Mouse (Mus musculus) kidney, postnatal 0 days (tissue): ENCODE data around the gene Hnrnpa3. TPM values are rescaled to one million over a fixed set of nuclear protein-coding genes. Genes with fewer than 3 reads are reported as not detected.

Source experiments
- ATAC-seq: fragments of 200-750 bp; cut with Nextera tagmentation; replicated peaks from 2 replicates; pipeline ENCODE4 v1.8.0; 2017; ENCODE audit warnings: low read depth, moderate number of reproducible peaks, moderate TSS enrichment, moderate library complexity; ENCODE audit not compliant: low FRiP score
- DNase-seq: peaks from one replicate; pipeline ENCODE4 v3.0.0-alpha.2; 2016; ENCODE audit warnings: low spot score
- H3K27ac ChIP-seq: fragments of 300-500 bp; sonication (generic); 2 replicates; pipeline ENCODE4 v1.5.1; 2014; ENCODE audit warnings: mild to moderate bottlenecking
- H3K27me3 ChIP-seq: fragments of 300-500 bp; sonication (generic); 2 replicates; pipeline ENCODE4 v1.6.1; 2014; ENCODE audit warnings: low read length, mixed read lengths; ENCODE audit not compliant: insufficient read depth
- H3K36me3 ChIP-seq: fragments of 300-500 bp; sonication (generic); 2 replicates; pipeline ENCODE4 v1.6.1; 2014; ENCODE audit warnings: low read length, mixed read lengths; ENCODE audit not compliant: insufficient read depth
- H3K4me1 ChIP-seq: fragments of 300-500 bp; sonication (generic); replicated peaks from 2 replicates; pipeline ENCODE4 v1.6.1; 2014; ENCODE audit warnings: antibody characterized with exemption, low read length, mixed read lengths; ENCODE audit not compliant: insufficient read depth
- H3K4me2 ChIP-seq: fragments of 300-500 bp; sonication (generic); 2 replicates; pipeline ENCODE4 v1.6.1; 2014; ENCODE audit warnings: mild to moderate bottlenecking, low read length, moderate library complexity, mixed read lengths
- H3K4me3 ChIP-seq: fragments of 300-500 bp; sonication (generic); replicated peaks from 2 replicates; pipeline ENCODE4 v1.5.1; 2014; ENCODE audit warnings: low read depth, low read length
- H3K9ac ChIP-seq: fragments of 300-500 bp; sonication (generic); 2 replicates; pipeline ENCODE4 v1.6.1; 2014; ENCODE audit warnings: low read depth, low read length
- H3K9me3 ChIP-seq: fragments of 300-500 bp; sonication (generic); replicated peaks from 2 replicates; pipeline ENCODE4 v1.6.1; 2016; ENCODE audit warnings: low read length, inconsistent platforms, mixed read lengths
- CTCF ChIP-seq: IDR thresholded peaks from 2 replicates; pipeline ENCODE4 v1.5.1; 2016; ENCODE audit warnings: antibody characterized with exemption, low read depth, mild to moderate bottlenecking, moderate library complexity
- WGBS: fragments of 180-500 bp; shearing (Covaris S2); extraction: QIAGEN DNeasy Blood & Tissue Kit; methylation state at CpG from one replicate; pipeline ENCODE4 v1.1.7; 2014; 5-methylcytosine and 5-hydroxymethylcytosine counted together
- polyA plus RNA-seq: library from polyadenylated mRNA; unstranded; fragments of >200 nt; fragmentation: Nextera tagmentation; extraction: Ambion mirVana; gene quantifications from 2 replicates; pipeline ENCODE4 v1.2.1, GENCODE M21; 2015

Hnrnpa3 gene
- polyA plus RNA-seq, 1 experiment from 2014 or later, result 240 TPM

DNA sequence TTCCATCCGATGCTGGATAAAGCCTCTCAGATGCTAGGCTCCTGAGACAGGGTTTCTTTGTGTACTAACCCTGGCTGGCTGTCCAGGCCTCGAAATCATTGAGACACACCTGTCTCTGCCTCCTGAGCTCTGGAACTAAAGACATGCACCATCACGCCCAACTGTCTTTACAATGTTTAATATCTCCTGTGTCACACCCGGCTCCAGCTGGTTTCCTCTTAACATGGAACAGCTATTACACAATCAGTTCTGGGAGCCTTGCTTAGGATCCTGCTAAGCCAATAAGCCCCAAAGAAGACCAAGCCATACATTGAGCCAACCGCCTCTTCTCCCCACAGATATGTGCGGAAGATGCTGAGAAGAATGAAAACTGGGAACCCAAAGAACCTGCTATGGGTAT is 44.5 kb upstream of the Hnrnpa3 start:
- Histone ChIP-seq H3K27ac (no peak overlapping the region), H3K9ac (no peak overlapping the region), H3K36me3 (no peaks in the 10 kb centered on the region), H3K27me3 (no peaks in the 10 kb centered on the region), H3K9me3 (no peaks in the 10 kb centered on the region), H3K4me1 (peaks cover 21% of the 10 kb centered on the region), H3K4me2 (no peak overlapping the region), H3K4me3 (no peak overlapping the region)
- no peak for TF ChIP-seq CTCF
- 92% methylated on average over 6 of the region's 6 CpGs for WGBS
- ATAC-seq (no peak), DNase-seq (no peak)

DNA sequence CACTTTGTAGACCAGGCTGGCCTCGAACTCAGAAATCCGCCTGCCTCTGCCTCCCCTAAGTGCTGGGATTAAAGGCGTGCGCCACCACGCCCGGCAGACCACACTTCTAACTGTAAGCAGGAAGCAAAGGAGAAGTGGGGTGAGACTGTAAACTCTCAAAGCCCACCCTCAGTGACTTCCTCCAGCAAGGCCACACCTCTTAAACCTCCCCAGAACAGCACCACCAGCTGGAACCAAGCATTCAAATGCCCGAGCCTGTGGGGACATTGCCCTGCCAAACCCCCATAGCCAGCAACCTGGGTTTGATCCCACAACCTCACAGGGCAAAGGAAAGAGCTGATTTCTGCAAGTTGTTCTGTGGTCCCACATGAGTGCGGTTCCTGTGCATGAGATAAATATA is 42.1 kb upstream of the Hnrnpa3 start:
- H3K4me3 ChIP-seq, result no peak overlapping the region
- no peak for DNase-seq
- H3K9ac ChIP-seq, result no peak overlapping the region
- no peaks in the 10 kb centered on the region for H3K9me3 ChIP-seq
- no peaks in the 10 kb centered on the region for H3K36me3 ChIP-seq
- H3K27me3 ChIP-seq, result no peaks in the 10 kb centered on the region
- no peak for TF ChIP-seq CTCF
- H3K4me1 ChIP-seq, result peaks cover 15% of the 10 kb centered on the region
- 92% methylated on average over 8 of the region's 8 CpGs for WGBS
- no peak overlapping the region for H3K4me2 ChIP-seq
- no peak overlapping the region for H3K27ac ChIP-seq
- no peak for ATAC-seq

DNA sequence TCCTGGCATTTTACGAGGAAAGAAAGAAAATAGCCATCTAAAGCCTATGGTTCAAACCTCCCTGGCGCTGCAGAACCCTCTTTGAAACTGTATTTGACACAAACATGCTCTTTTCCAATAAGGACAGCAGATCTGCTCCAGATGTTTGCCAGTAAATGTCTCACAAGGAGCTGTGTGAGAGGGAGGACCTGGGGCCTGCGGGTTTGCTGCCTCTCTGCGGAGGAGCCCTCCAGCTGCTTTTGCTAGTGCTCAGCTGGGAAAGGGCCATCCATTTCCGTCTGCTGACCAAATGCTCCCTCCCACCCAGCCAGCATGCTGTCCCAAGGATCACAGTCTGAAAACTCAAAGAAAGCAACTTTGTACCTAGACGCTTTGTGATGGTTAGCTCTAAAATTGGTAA is 40.3 kb upstream of the Hnrnpa3 start:
- Histone ChIP-seq H3K27me3 (no peaks in the 10 kb centered on the region), H3K4me3 (no peak overlapping the region), H3K9me3 (no peaks in the 10 kb centered on the region), H3K9ac (0 out of 2 replicates have a peak overlapping the region, but pooled peaks have one; percentile 9), H3K27ac (peak overlapping the region; percentile 57; the same call in 1 of the 2 replicates), H3K4me2 (no peak overlapping the region), H3K4me1 (peaks cover 1% of the 10 kb centered on the region), H3K36me3 (no peaks in the 10 kb centered on the region)
- 42% methylated on average over 6 of the region's 6 CpGs for WGBS
- ATAC-seq (no peak; the same call in 1 of the 2 replicates), DNase-seq (peak; percentile 74)
- TF ChIP-seq CTCF, result no peak

DNA sequence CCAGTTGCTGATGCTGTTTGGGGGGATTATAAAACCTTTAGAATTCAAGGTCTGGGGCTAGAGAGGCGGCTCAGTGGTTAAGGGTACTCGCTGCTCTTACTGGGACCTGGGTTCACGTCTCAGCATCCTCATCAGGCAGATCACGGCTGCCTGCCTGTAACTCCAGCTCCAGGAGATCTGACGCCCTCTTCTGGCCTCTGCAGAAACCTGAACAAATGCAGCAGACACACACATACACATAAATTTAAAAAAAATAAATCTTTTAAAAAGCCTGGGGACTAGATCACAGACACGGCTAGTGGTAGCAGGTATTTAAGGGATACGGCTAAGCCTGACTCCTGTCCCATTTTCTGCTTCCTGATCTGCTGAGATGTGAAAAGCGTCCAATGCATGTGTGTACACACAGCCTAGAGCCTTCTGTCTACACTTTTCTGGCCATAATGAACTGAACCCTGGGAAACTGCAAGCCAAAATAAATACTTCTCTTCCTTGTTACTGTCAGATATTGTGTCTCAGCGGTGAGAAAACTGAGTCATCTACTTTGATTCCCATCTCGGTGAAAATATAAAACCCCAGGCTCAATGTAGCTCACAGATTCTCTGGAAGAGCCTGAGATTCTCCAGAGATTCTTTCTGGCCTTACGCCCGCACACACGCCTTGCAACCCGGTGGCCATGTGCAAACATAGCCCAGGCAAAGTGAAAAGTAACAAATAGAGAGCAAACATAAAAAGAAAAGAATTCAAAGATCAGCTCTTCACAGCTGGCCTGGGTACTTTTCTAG is 37.0 kb upstream of the Hnrnpa3 start:
- peak; percentile 15; the same call in 1 of the 2 replicates for TF ChIP-seq CTCF
- Histone ChIP-seq H3K27ac (no peak overlapping the region), H3K4me3 (no peak overlapping the region), H3K4me2 (no peak overlapping the region), H3K9ac (no peak overlapping the region), H3K9me3 (no peaks in the 10 kb centered on the region), H3K4me1 (no peaks in the 10 kb centered on the region; the same call in 1 of the 2 replicates), H3K36me3 (no peaks in the 10 kb centered on the region), H3K27me3 (no peaks in the 10 kb centered on the region)
- 78% methylated on average over 14 of the region's 14 CpGs for WGBS
- DNase-seq (no peak), ATAC-seq (no peak)

DNA sequence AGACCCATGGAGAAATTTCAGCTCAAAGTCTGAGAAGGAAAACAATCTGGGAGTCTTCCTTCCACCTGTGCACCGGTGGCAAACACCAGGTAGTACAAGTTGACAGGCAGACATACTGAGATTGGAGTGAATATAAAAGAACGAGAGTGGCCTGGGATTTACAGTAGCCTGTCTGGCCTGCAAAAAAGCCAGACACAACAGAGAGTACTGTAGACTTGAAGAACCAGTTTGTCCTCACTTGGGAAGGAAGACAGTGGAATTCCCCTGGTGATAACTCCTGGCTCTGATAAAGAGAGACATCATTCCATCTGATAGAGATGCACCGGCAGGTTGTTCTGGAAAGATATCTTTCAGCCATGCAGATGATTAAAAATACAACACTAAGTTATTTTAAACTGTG is 34.0 kb upstream of the Hnrnpa3 start:
- TF ChIP-seq CTCF, result no peak
- DNase-seq (no peak), ATAC-seq (no peak)
- Histone ChIP-seq H3K4me1 (no peaks in the 10 kb centered on the region), H3K9me3 (no peaks in the 10 kb centered on the region), H3K4me2 (no peak overlapping the region), H3K4me3 (no peak overlapping the region), H3K27ac (no peak overlapping the region), H3K9ac (no peak overlapping the region), H3K27me3 (no peaks in the 10 kb centered on the region), H3K36me3 (no peaks in the 10 kb centered on the region)
- WGBS, result 79% methylated on average over 3 of the region's 3 CpGs

DNA sequence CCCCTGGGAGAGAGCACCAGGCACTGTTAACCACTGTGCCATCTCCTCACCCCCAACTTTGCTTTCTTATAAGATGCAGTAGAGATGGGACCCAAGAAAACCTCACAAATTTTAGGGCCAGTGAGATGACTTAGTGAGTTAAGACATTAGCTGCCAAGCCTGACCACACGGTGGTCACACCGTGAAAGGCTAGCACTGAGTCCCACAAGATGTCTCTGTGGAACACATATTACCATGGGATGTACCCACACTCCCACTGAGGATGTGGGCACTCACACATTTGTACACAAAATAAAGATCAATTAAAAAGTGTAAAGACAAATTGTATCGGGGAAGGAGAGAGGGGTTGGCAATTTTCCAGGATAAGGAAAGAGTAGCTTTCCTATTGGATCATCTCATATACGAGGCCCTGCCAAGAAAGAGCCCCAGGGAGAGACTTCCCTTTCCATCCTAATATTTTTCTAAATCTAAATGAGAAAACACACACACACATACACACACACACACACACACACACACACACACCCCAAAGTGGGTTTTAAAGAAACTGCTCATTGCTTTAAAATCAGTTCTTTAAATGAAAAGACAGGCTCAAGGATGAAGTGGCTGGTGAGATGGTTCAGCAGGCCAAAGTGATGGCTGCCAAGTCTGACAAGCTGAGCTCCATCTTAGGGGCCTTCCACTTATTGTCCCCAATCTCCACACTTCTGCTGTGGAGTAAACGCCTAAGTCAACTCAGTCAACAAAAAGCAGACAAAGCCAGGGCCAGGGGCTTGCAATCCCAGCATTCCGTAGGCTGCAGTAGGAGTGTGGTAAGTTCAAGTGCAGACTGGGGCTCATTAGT is 32.2 kb upstream of the Hnrnpa3 start:
- WGBS, result 76% methylated on average over 6 of the region's 6 CpGs
- H3K27ac ChIP-seq, result no peak overlapping the region
- no peak for TF ChIP-seq CTCF
- H3K9me3 ChIP-seq, result no peaks in the 10 kb centered on the region
- no peak overlapping the region for H3K4me3 ChIP-seq
- no peaks in the 10 kb centered on the region for H3K36me3 ChIP-seq
- no peaks in the 10 kb centered on the region for H3K27me3 ChIP-seq
- ATAC-seq (no peak), DNase-seq (no peak)
- H3K4me2 ChIP-seq, result no peak overlapping the region
- no peaks in the 10 kb centered on the region for H3K4me1 ChIP-seq
- no peak overlapping the region for H3K9ac ChIP-seq
